Mouse (Mus musculus) heart, adult 9 months (tissue): ENCODE data around the gene Nfe2l1.

ENCODE experiments used
- DNase-seq, 2 experiments: peaks; one replicate each; pipeline ENCODE4 v3.0.0; 2022; ENCODE audit warnings: low spot score in 2 of 2

The Nfe2l1 gene

GRCm38 (mm10) chr11:96847240-96847639 lies 17.5 kb upstream of the Nfe2l1 start:
- no peak for DNase-seq

GRCm38 (mm10) chr11:96843627-96844026 lies 13.9 kb upstream of the Nfe2l1 start:
- DNase-seq, result no peak

GRCm38 (mm10) chr11:96840290-96840689 lies 10.5 kb upstream of the Nfe2l1 start:
- DNase-seq, result no peak

- DNase-seq, result no peak
These were observed 10.1 kb upstream of the Nfe2l1 start for GRCm38 (mm10) chr11:96839877-96840276.

- DNase-seq, result no peak
These were observed 9.7 kb upstream of the Nfe2l1 start for GRCm38 (mm10) chr11:96839428-96839827.

GRCm38 (mm10) chr11:96838341-96838740 lies 8.6 kb upstream of the Nfe2l1 start:
- no peak for DNase-seq

GRCm38 (mm10) chr11:96837298-96837697 lies 7.5 kb upstream of the Nfe2l1 start:
- DNase-seq, result no peak

- no peak for DNase-seq
These were observed 4.4 kb upstream of the Nfe2l1 start for GRCm38 (mm10) chr11:96834127-96834526.

- DNase-seq, result no peak
These were observed 3.2 kb upstream of the Nfe2l1 start for GRCm38 (mm10) chr11:96832973-96833372.

GRCm38 (mm10) chr11:96832541-96832940 lies 2.8 kb upstream of the Nfe2l1 start:
- no peak for DNase-seq

GRCm38 (mm10) chr11:96831516-96831915 lies 1.7 kb upstream of the Nfe2l1 start:
- DNase-seq, result no peak

GRCm38 (mm10) chr11:96830539-96831216 lies 910 bp upstream of the Nfe2l1 start:
- DNase-seq, result no peak

- peak; percentile 88 to 89 for DNase-seq
These were observed 360 bp downstream of the Nfe2l1 start for GRCm38 (mm10) chr11:96829403-96829812.

GRCm38 (mm10) chr11:96828881-96829280 lies 887 bp downstream of the Nfe2l1 start:
- DNase-seq, result no peak

- peak in 1 of 2 experiments; percentile 17 for DNase-seq
These were observed 1.9 kb downstream of the Nfe2l1 start for GRCm38 (mm10) chr11:96827917-96828316.

- peak in 1 of 2 experiments; percentile 8 for DNase-seq
These were observed 2.6 kb downstream of the Nfe2l1 start for GRCm38 (mm10) chr11:96827062-96827581.

- DNase-seq, result peak in 1 of 2 experiments; percentile 45
These were observed 3.3 kb downstream of the Nfe2l1 start for GRCm38 (mm10) chr11:96826481-96826880.

- peak; percentile 81 to 86 for DNase-seq
These were observed 4.8 kb downstream of the Nfe2l1 start for GRCm38 (mm10) chr11:96824783-96825495.

GRCm38 (mm10) chr11:96823880-96824782 lies 5.6 kb downstream of the Nfe2l1 start:
- DNase-seq, result peak; percentile 85

GRCm38 (mm10) chr11:96823471-96823837 lies 6.3 kb downstream of the Nfe2l1 start:
- peak in 1 of 2 experiments; percentile 9 for DNase-seq

- peak in 1 of 2 experiments; percentile 10 for DNase-seq
These were observed 6.9 kb downstream of the Nfe2l1 start for GRCm38 (mm10) chr11:96822675-96823470.
